Mouse (Mus musculus) MEL (cell line): Measurements from ENCODE around the gene AK157302.

Experiments
- CTCF ChIP-seq, 3 experiments: IDR thresholded peaks in 2 of 3; conservative IDR thresholded peaks in 1 of 3; 2 replicates each; pipeline ENCODE4 v1.5.1; 2011 to 2012; ENCODE audit warnings: low read length in 3 of 3, low read depth in 2 of 3, mild to moderate bottlenecking in 2 of 3, improper control_type of control experiment in 1 of 3, inconsistent platforms in 1 of 3, mixed read lengths in 1 of 3, moderate library complexity in 1 of 3; ENCODE audit not compliant: control insufficient read depth in 1 of 3, insufficient read depth in 1 of 3, poor library complexity in 1 of 3, severe bottlenecking in 1 of 3
- MAX ChIP-seq: IDR thresholded peaks from 2 replicates; pipeline ENCODE4 v1.6.1; 2011; ENCODE audit warnings: low read length, improper control_type of control experiment
- NRF1 ChIP-seq: IDR thresholded peaks from 2 replicates; pipeline ENCODE4 v1.6.1; 2014; ENCODE audit warnings: low read depth, mild to moderate bottlenecking, inconsistent platforms, low read length, improper control_type of control experiment, moderate library complexity; ENCODE audit not compliant: poor library complexity, insufficient read depth, severe bottlenecking
- POLR2A ChIP-seq, 2 experiments: IDR thresholded peaks; 2 replicates each; pipeline ENCODE4 v1.6.1; 2011 to 2012; ENCODE audit warnings: low read length in 2 of 2, mild to moderate bottlenecking in 2 of 2, control low read depth in 1 of 2, improper control_type of control experiment in 1 of 2, low read depth in 1 of 2, moderate library complexity in 1 of 2; ENCODE audit not compliant: control insufficient read depth in 1 of 2, insufficient read depth in 1 of 2, poor library complexity in 1 of 2

- no peak for TF ChIP-seq NRF1
- TF ChIP-seq CTCF (IDR thresholded peaks at IDR 0.05 in 2 of 3, conservative IDR thresholded peaks at IDR 0.05 in 1 of 3; ENCODE audit: control insufficient read depth in 1 of 3, insufficient read depth in 1 of 3, low read depth in 2 of 3, low read length in 3 of 3, poor library complexity in 1 of 3, severe bottlenecking in 1 of 3) = no peak
- no peak for TF ChIP-seq MAX
- no peak for TF ChIP-seq POLR2A (IDR thresholded peaks at IDR 0.05; ENCODE audit: control insufficient read depth in 1 of 2, insufficient read depth in 1 of 2, low read depth in 1 of 2, low read length in 2 of 2, poor library complexity in 1 of 2)
Observed at GRCm38 (mm10) chr13:21467336-21467735, 27.7 kb upstream of the AK157302 start.
